ENCODE assay signal across 22 mouse cellular contexts in genomic region chr6:55233326-55233725, GRCm38 (mm10). TPM values are rescaled to one million over a fixed set of nuclear protein-coding genes. Genes with fewer than 3 reads are reported as not detected.
DNase-seq lines count a peak whose midpoint lies in the region; ATAC-seq and TF ChIP-seq lines count a peak whose summit lies in the region.
"Had no signal": no experiment of that assay in that cellular context is flagged by ENCODE, and none has a peak within 500 bp of the region (broad histone marks: within the 10 kb centered on the region; RNA-seq: fewer than 3 reads in every experiment).

No protein-coding gene starts in this region.

- WGBS in hindbrain, embryonic 16.5 days = 91% methylated on average over 5 of the region's 5 CpGs
- WGBS in hindbrain, embryonic 12.5 days = 95% methylated on average over 5 of the region's 5 CpGs
- WGBS in midbrain, embryonic 15.5 days = 94% methylated on average over 5 of the region's 5 CpGs
- WGBS in midbrain, postnatal 0 days = 94% methylated on average over 5 of the region's 5 CpGs

- H3K4me2 ChIP-seq in hindbrain, embryonic 16.5 days (ENCODE audit: low read length) = no peak overlapping the region
- no peak overlapping the region for H3K4me2 ChIP-seq in hindbrain, embryonic 12.5 days (replicated peaks)
- no peak overlapping the region for H3K4me2 ChIP-seq in midbrain, embryonic 15.5 days
- no peak overlapping the region for H3K4me2 ChIP-seq in midbrain, postnatal 0 days (ENCODE audit: low read depth, low read length, poor library complexity, severe bottlenecking)
- H3K4me2 ChIP-seq: forebrain, embryonic 13.5 days; heart, embryonic 13.5 days; hindbrain, embryonic 15.5 days; kidney, embryonic 15.5 days; limb, embryonic 12.5 days; liver, embryonic 13.5 days had no signal

- no peak overlapping the region for H3K27ac ChIP-seq in hindbrain, embryonic 16.5 days (ENCODE audit: low read depth, low read length)
- H3K27ac ChIP-seq in hindbrain, embryonic 12.5 days = no peak overlapping the region
- H3K27ac ChIP-seq in midbrain, embryonic 15.5 days = no peak overlapping the region
- no peak overlapping the region for H3K27ac ChIP-seq in midbrain, postnatal 0 days (ENCODE audit: low read depth, low read length)
- H3K27ac ChIP-seq: forebrain, embryonic 13.5 days; heart, embryonic 13.5 days; hindbrain, embryonic 15.5 days; kidney, embryonic 15.5 days; left cerebral cortex, adult 2 months; limb, embryonic 12.5 days; macrophage had no signal

- H3K9ac ChIP-seq in hindbrain, embryonic 16.5 days (ENCODE audit: low read depth, low read length) = no peak overlapping the region
- H3K9ac ChIP-seq in hindbrain, embryonic 12.5 days = no peak overlapping the region
- no peak overlapping the region for H3K9ac ChIP-seq in midbrain, embryonic 15.5 days
- no peak overlapping the region for H3K9ac ChIP-seq in midbrain, postnatal 0 days (replicated peaks; ENCODE audit: low read length, poor library complexity, severe bottlenecking)
- H3K9ac ChIP-seq: forebrain, embryonic 13.5 days; heart, embryonic 13.5 days; hindbrain, embryonic 15.5 days; kidney, embryonic 15.5 days; limb, embryonic 12.5 days; liver, embryonic 13.5 days had no signal

- no peaks in the 10 kb centered on the region for H3K36me3 ChIP-seq in hindbrain, embryonic 16.5 days (ENCODE audit: control insufficient read depth, insufficient read depth, low read length)
- H3K36me3 ChIP-seq in hindbrain, embryonic 12.5 days = peaks cover 5% of the 10 kb centered on the region; the same call in 1 of the 2 replicates
- H3K36me3 ChIP-seq in midbrain, embryonic 15.5 days (replicated peaks) = no peaks in the 10 kb centered on the region
- H3K36me3 ChIP-seq in midbrain, postnatal 0 days (ENCODE audit: insufficient read depth, low read length) = peaks cover 5% of the 10 kb centered on the region; the same call in 1 of the 2 replicates
- H3K36me3 ChIP-seq: G1E; heart, embryonic 13.5 days; liver, embryonic 13.5 days had no signal

- peak; percentile 17 for DNase-seq in cerebellum, adult 9-10 months
- no peak for DNase-seq in cerebellum, postnatal 4 days (ENCODE audit: low spot score in 2 of 2)
- DNase-seq in midbrain, postnatal 0 days (ENCODE audit: low spot score) = no peak
- DNase-seq in urinary bladder, postnatal 10 days (ENCODE audit: low spot score) = no peak
- DNase-seq: lung, adult 2 months had no signal

- H3K9me3 ChIP-seq in hindbrain, embryonic 16.5 days (ENCODE audit: control insufficient read depth, low read length) = no peaks in the 10 kb centered on the region
- no peaks in the 10 kb centered on the region for H3K9me3 ChIP-seq in hindbrain, embryonic 12.5 days (replicated peaks)
- no peaks in the 10 kb centered on the region for H3K9me3 ChIP-seq in midbrain, embryonic 15.5 days
- no peaks in the 10 kb centered on the region for H3K9me3 ChIP-seq in midbrain, postnatal 0 days (ENCODE audit: low read length)
- H3K9me3 ChIP-seq: forebrain, embryonic 13.5 days; G1E; heart, embryonic 13.5 days; hindbrain, embryonic 15.5 days; kidney, embryonic 15.5 days; limb, embryonic 12.5 days; liver, embryonic 13.5 days had no signal

- no peak for TF ChIP-seq CTCF in midbrain, postnatal 0 days (IDR thresholded peaks at IDR 0.05)

- no peak overlapping the region for H3K4me3 ChIP-seq in hindbrain, embryonic 16.5 days (ENCODE audit: low read length)
- H3K4me3 ChIP-seq in hindbrain, embryonic 12.5 days = no peak overlapping the region
- no peak overlapping the region for H3K4me3 ChIP-seq in midbrain, embryonic 15.5 days
- no peak overlapping the region for H3K4me3 ChIP-seq in midbrain, postnatal 0 days (ENCODE audit: low read depth, low read length)
- H3K4me3 ChIP-seq: forebrain, embryonic 13.5 days; heart, embryonic 13.5 days; hindbrain, embryonic 15.5 days; kidney, embryonic 15.5 days; left cerebral cortex, adult 2 months; limb, embryonic 12.5 days; liver, embryonic 13.5 days had no signal

- H3K4me1 ChIP-seq in hindbrain, embryonic 16.5 days (ENCODE audit: control insufficient read depth, insufficient read depth, low read depth, low read length) = no peaks in the 10 kb centered on the region
- no peaks in the 10 kb centered on the region for H3K4me1 ChIP-seq in hindbrain, embryonic 12.5 days
- H3K4me1 ChIP-seq in midbrain, embryonic 15.5 days = no peaks in the 10 kb centered on the region
- H3K4me1 ChIP-seq in midbrain, postnatal 0 days (ENCODE audit: insufficient read depth, low read length) = no peaks in the 10 kb centered on the region
- H3K4me1 ChIP-seq: forebrain, embryonic 13.5 days; hindbrain, embryonic 15.5 days; kidney, embryonic 15.5 days; limb, embryonic 12.5 days had no signal

- no peaks in the 10 kb centered on the region for H3K27me3 ChIP-seq in hindbrain, embryonic 16.5 days (replicated peaks; ENCODE audit: control insufficient read depth, insufficient read depth, low read length)
- H3K27me3 ChIP-seq in hindbrain, embryonic 12.5 days = no peaks in the 10 kb centered on the region
- H3K27me3 ChIP-seq in midbrain, embryonic 15.5 days (replicated peaks) = no peaks in the 10 kb centered on the region
- H3K27me3 ChIP-seq in midbrain, postnatal 0 days (ENCODE audit: insufficient read depth, low read length) = no peaks in the 10 kb centered on the region
- H3K27me3 ChIP-seq: forebrain, embryonic 13.5 days; hindbrain, embryonic 15.5 days; kidney, embryonic 15.5 days; limb, embryonic 12.5 days; liver, embryonic 13.5 days had no signal

- ATAC-seq in hindbrain, embryonic 16.5 days = peak; percentile 50; the same call in 1 of the 2 replicates
- ATAC-seq in hindbrain, embryonic 12.5 days (ENCODE audit: low FRiP score) = no peak
- ATAC-seq in midbrain, embryonic 15.5 days (replicated peaks) = peak; percentile 41
- ATAC-seq in midbrain, postnatal 0 days (ENCODE audit: low FRiP score) = no peak

RNA-seq across cellular contexts. Expression of gene Mindy4, which starts 30.1 kb away (rescaled TPM):
- 13.0 and 13.5 TPM in 2 replicates for polyA plus RNA-seq in hindbrain, embryonic 16.5 days (2015; fragmentation: Nextera tagmentation; extraction: Ambion mirVana)
- 11.2 and 13.9 TPM in 2 replicates for polyA plus RNA-seq in hindbrain, embryonic 12.5 days (2016; fragmentation: Nextera tagmentation; extraction: Ambion mirVana)
- 11.4 and 13.9 TPM in 2 replicates for polyA plus RNA-seq in midbrain, embryonic 15.5 days (2015; fragmentation: Nextera tagmentation; extraction: Ambion mirVana)
- 8.8 and 10.9 TPM in 2 replicates for total RNA-seq in midbrain, postnatal 0 days (2014; rRNA removed)
- 9.6 and 10.0 TPM in 2 replicates for polyA plus RNA-seq in midbrain, postnatal 0 days (2015; fragmentation: Nextera tagmentation; extraction: Ambion mirVana)
- polyA plus RNA-seq: G1E had no signal

RNA-seq across cellular contexts. Expression of gene Inmt, which starts 58.5 kb away (rescaled TPM):
- not detected in 2 replicates for polyA plus RNA-seq in hindbrain, embryonic 16.5 days (2015; fragmentation: Nextera tagmentation; extraction: Ambion mirVana)
- 0.29 TPM in 1 of 2 replicates, not detected in the other for polyA plus RNA-seq in hindbrain, embryonic 12.5 days (2016; fragmentation: Nextera tagmentation; extraction: Ambion mirVana)
- polyA plus RNA-seq in midbrain, embryonic 15.5 days (2015; fragmentation: Nextera tagmentation; extraction: Ambion mirVana) = not detected in 2 replicates
- not detected in 2 replicates for total RNA-seq in midbrain, postnatal 0 days (2014; rRNA removed)
- polyA plus RNA-seq in midbrain, postnatal 0 days (2015; fragmentation: Nextera tagmentation; extraction: Ambion mirVana) = not detected in 2 replicates
- total RNA-seq: G1E; heart, postnatal 10 days; hematopoietic stem cell, adult 5-6 weeks; megakaryocyte-erythroid progenitor cell, adult 5-6 weeks had no signal
- polyA plus RNA-seq: C2C12; forebrain, embryonic 13.5 days; G1E; hindbrain, embryonic 15.5 days; limb, embryonic 12.5 days; macrophage; neural tube, embryonic 11.5 days had no signal

Comparison
In these comparisons a context has a peak if more than half of its experiments do, and no peak if none do; other contexts are left out.
1. ATAC-seq: peak in hindbrain, embryonic 16.5 days (single experiment) and midbrain, embryonic 15.5 days (single experiment); none in hindbrain, embryonic 12.5 days (single experiment) and midbrain, postnatal 0 days (single experiment).